Mouse (Mus musculus) ES-E14 (cell line): ENCODE results near the gene Six3.

Source experiments
- CHD2 ChIP-seq: IDR thresholded peaks from 2 replicates; pipeline ENCODE4 v1.6.1; 2014; ENCODE audit warnings: mild to moderate bottlenecking, low read depth, low read length, inconsistent platforms
- MAFK ChIP-seq: IDR thresholded peaks from 2 replicates; pipeline ENCODE4 v1.6.1; 2014; ENCODE audit warnings: mild to moderate bottlenecking, low read depth, low read length, inconsistent platforms; ENCODE audit not compliant: insufficient read depth
- ZC3H11A ChIP-seq: IDR thresholded peaks from 2 replicates; pipeline ENCODE4 v1.6.1; 2012; ENCODE audit warnings: low read depth, mild to moderate bottlenecking, inconsistent platforms, low read length, borderline replicate concordance
- ZNF384 ChIP-seq: IDR thresholded peaks from 2 replicates; pipeline ENCODE4 v1.6.1; 2012; ENCODE audit warnings: low read depth, low read length, inconsistent platforms

DNA sequence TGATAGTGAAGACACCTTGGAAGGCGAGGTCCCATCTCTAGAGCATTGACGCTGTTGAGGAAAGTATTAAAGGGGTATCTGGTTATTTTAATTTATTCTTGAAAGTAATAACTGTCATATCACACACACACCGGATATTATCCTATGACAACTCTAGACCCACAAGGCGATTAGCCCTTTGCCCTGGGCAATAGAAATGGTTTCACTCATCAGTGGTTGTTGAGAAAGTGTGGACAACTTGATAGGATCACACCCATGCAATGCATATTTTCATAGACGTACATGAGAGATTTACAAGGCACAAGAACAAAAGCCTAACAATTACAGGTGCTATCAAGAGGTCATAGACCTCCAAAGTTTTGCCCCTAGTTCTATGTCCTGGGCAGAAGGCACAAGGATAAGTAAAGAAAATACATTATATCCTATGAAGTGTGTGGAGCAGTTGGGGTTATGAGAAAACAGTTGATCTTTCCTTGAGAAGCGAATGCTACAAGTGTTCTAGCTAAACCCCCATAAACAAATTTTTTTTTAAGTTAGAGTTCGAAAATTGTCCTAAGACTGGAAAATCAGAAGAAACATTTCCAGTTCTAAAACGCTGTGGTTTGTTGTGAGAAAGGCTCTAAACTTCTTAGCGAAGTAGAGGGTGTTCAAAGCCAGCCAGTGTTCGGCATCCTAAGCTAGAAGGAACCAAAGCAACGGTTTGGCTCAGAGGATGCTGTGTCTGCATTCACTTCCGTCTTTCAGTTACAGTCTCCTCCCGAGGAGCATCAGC lies 3.6 kb upstream of the Six3 start:
- TF ChIP-seq ZNF384 (no peak), MAFK (no peak), ZC3H11A (no peak), CHD2 (no peak)
